Mouse (Mus musculus) megakaryocyte progenitor cell, adult 5-6 weeks (primary cell): Measurements from ENCODE around the gene Sf3a1. TPM values are rescaled to one million over a fixed set of nuclear protein-coding genes. Genes with fewer than 3 reads are reported as not detected.
"Not testable (repeated sequence)": the region's sequence is repeated elsewhere in the genome, so short reads cannot be mapped to it uniquely, and the experiment has no call there.

ENCODE experiments used
- ATAC-seq: replicated peaks from 2 replicates; pipeline ENCODE4 v1.8.0; 2016; ENCODE audit warnings: mild to moderate bottlenecking, moderate TSS enrichment, inconsistent platforms; ENCODE audit not compliant: poor library complexity
- total RNA-seq, 2 experiments: library from RNA; stranded (forward) in 1 of 2; stranded (reverse) in 1 of 2; fragments of 157-497, 149-512 nt in 1 of 2; fragments of 200-1000 nt in 1 of 2; gene quantifications; 2 replicates each; pipeline versions ENCODE4 v1.2.3 to v1.2.4; 2015 to 2017

Gene Sf3a1
- total RNA-seq (2015) (64.8 and 65.7 TPM in 2 replicates), total RNA-seq (2017) (35.3 and 40.0 TPM in 2 replicates)

DNA sequence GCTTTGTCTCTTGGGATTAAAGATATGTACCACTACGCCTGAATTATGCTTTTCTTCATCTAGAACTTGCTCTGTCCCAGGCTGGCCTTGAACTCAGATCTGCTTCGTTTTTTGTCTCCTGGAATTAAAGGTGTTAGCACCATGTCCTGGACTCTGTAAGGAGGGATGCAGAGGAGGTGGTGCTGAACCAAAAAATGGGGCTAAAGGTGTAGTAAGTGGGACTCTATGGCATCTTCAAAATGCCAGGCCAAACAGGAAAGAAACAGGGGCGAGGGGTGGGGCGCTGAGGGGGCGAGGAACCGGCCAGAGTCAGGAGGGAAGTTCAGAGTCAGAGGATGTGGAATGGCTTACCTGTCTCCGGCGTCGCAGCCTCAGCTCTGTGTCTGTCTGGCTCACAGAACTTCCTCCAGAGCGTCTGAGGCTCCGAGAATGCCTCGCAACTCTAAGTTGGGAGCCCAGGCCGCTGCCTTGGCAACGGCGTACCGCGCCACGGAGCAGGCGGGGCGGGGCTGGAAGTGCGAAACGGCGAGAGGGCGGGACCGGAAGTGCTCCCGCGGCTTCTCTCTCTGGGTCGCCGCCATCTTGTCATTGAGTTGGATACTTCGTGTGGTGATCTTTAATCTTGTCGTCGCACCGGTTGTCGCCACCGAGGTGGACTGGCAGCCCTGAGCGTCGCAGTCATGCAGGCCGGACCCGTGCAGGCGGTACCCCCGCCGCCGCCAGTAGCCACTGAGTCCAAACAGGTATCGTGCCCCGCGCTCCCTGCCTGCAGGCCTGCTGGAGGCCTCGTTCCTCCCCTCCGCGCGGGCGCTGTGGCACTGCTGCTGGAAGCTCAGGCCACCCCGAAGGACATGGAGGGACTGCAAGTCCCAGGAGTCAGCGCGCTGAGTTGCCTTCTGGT, at the start of gene Sf3a1, which contains the start of gene Ccdc157:
Gene Sf3a1, plus strand, starts transcription at position 543 of the 901 bp plus-strand sequence.
Gene Ccdc157, minus strand, starts transcription at position 486 of the 901 bp plus-strand sequence.
- peak; percentile 96 for ATAC-seq

DNA sequence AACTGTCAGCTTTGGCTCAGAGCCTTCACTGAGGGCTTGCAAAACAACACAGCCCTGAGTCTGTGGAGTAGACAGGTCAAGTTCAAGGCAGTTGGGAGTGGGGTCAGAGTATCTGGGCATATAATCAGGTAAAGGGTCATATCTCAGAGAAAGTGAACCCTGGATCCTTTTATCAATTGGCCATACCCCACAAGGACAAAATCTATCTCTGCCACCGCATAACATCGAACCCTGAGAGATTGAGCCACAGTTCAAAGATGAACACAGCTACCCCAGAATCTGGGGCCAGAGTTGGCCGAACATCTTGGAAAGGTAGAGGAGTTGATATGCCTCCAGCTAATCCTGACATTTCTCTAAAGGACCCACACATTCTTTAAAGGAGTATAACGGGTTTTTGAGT, 48.1 kb upstream of the Sf3a1 start:
- ATAC-seq = no peak

DNA sequence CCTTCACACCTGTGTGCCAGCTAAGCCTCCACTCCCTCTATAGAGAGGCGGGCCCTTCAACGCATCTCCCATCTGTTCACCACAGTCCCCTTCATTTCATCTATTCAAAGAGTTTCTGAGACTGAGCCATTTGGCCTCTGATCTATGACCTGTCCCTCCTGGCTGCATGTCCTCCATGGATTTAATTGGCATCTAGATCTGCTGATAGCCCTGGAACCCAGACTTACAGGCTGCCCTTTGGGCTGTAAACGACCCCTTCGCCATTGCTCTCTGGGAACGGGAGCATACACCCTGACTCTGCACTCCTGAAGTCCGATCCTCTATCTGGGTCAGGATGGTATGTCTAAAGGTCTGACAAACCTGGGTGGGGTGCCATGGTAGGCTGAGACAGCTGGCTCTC, 47.3 kb upstream of the Sf3a1 start:
- ATAC-seq = no peak

DNA sequence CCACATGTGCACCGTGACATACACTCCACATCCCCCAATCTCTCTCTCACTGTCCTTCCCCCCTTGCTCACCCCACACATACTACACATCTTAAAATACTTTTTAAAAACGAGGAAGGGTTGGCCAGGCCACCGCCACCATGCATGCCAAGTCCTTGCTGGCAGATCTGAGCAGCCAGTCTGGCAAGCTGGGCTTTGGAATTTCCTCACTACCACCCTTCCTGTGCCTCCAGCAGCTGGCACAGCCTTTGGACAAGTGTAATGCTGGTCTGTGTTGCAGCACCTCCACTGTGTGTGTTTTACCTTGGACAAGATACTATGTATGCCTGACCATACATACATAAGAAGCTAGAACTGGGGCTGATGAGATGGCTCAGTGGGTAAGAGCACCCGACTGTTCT, 46.7 kb upstream of the Sf3a1 start:
- no peak for ATAC-seq

DNA sequence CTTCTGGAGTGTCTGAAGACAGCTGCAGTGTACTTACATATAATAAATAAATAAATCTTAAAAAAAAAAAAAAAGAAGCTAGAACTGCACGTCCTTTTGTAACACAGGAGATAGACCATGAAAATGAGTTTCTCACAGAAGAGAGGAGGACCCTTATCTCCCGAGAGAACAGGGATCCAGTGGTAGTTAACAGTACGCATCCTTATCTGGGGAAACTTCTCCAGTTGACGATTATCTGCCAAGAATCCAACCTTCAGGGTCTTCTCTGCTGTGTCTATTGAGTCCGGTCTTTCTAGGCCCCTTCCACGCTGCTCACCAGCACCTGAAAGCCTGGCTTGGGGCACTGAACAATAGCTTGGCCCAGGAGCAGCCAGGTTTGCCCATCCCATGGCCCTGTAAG, 46.2 kb upstream of the Sf3a1 start:
- no peak for ATAC-seq

DNA sequence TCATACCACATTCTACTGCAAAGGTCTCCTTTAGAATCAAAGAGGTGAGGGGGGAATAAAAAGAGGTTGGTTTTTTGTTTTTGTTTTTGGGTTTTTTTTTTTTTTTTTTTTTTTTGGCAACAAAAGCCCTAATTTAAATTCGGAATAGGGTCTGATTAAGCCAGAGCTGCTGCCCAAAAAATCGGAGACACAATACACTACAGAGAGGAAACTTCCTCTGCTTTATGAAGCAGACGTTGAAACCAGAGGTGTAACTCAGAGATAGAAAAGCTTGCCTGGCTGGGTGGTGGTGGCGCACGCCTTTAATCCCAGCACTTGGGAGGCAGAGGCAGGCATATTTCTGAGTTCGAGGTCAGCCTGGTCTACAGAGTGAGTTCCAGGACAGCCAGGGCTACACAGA, 45.6 kb upstream of the Sf3a1 start:
- ATAC-seq = not testable (repeated sequence)

DNA sequence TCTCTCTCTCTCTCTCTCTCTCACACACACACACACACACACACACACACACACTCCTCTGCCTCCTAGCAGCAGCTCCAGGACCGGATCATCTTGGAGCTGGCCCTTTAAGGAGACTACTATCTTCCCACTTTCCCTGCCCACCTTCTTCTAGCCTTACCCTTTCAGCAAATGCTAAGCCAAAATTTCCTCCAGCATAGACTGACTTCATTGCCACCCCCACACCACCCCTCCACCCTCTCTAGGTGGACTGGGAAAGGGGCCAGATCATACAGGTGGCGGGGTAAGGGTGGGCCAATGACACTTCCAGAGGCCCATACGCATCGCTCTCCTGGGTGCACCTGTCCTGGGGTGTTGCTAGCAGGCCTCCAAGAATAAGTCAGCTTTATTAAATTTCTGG, 44.7 kb upstream of the Sf3a1 start:
- ATAC-seq = no peak

DNA sequence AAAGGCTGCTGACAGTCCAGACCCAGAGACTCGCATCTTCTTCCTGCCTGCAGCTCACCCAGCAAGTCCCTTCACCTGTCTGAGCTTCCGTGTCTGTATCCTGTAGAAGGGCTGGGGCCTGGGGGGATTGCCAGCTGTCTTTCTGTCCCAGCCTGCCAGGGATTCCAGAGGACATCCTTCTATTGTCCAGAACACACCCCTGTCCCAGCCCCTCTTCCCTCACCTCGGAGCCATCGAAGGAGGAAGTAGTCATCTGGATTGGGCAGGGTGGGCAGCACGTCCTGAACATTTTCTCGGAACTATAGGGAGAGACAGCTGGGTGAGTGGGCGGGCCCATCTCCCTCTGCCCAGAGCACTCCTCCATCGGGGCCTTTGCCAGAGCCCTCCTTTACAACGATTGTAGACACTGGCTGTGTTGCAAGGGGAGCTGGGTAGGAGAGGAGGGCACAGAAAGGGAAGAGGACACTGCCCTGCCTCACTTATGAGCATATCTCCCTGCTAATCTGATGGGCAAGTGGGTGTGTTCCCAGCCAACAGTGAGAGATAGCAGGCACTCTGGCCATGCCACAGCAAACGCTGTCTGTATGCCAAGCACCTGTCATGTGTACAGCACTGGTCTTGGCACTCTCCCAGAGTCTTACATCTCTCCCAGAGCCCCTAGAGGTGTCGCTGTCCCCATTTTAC, 43.5 kb upstream of the Sf3a1 start:
- peak; percentile 73 for ATAC-seq

DNA sequence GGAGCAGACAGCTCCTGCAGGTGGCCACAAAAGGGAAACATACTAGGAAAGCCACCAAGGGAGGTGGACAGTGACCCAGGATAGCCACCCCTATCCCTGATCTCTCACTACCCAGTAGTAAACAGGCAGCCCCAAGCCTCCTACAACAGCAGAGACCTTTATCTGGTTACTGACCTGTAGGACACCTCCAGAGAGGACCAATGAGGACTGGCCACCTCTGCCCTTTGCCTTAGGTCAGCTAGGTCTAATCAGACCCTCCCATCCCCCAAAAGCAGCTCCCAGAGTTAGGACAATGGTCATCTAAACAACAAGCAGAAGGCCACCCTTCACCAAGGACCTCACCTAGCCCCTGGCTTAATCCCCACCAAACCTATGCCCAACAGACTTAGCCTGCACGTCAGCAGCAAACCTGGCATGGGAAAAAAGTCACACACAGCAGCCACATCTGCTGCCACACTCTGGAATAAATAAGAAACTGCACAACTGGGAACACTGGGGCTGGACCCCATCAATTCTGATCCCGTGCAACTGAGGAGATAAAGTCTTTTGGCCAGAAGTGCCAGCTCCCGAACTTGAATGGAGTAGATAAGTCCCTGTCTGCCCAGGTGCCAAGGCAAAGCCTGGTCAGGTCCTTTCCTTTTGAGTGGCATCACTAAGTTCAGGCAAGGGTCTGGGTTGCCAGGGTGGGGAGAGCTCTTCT, 42.6 kb upstream of the Sf3a1 start:
- peak; percentile 27 for ATAC-seq

DNA sequence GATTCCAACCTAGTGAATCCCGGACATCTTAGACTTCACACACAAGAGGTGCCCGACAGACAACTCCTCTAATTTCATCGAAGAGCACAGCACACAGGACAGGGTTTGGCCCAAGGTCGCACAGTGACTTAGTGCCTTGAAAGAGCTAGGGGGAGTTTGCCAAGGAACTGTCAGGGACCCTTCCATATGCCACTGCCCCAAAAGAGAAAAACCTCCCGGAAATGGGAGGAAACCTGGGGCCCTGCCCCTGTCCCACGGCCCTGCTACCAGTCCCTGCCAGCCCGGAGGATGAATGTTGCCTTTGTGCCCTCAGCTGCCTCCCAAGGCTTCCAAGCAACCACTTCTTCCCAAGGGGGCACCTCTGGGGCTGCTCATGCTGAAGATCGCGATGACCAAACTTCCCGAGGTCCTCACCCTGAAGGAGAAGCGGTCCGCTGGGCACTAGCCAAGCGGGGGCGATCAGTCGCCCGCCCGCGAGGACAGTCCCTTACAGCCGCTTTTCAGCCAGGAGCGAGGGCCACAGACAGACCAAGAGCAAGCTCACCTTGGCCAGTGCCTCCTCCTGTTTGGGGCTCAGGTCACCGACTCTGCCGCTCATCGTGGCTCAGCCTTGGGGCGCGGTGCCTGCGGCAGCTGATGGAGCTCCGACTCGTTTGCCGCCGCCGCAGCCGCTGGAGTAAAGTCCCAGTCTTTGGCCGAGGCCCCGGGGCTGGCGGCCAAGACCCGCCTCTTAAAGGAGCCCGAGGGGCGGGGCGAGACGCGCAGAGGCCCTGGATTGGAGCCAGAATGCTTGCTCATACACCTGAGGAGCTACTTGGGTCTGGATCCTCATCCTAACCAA, 41.8 kb upstream of the Sf3a1 start:
- ATAC-seq = peak; percentile 24

DNA sequence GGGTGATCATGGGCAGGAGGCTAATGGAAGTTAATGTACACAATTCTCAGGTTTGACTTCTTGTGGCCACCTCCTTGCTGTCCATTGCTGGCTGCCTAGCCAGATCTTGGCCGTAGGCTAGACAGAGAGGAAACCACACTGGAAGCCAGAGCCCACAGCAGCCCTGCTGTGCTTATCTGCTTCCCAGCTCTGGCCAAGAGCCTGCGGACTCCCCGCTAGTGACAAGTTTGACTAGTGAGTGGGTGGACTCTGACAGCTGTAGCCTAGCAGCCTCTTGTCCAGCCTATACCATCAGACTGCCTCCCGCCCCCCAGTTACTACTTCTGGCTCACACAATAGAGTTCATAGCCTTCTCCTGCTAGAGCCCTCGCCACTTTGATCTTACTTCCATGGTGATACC, 40.5 kb upstream of the Sf3a1 start:
- ATAC-seq = no peak

DNA sequence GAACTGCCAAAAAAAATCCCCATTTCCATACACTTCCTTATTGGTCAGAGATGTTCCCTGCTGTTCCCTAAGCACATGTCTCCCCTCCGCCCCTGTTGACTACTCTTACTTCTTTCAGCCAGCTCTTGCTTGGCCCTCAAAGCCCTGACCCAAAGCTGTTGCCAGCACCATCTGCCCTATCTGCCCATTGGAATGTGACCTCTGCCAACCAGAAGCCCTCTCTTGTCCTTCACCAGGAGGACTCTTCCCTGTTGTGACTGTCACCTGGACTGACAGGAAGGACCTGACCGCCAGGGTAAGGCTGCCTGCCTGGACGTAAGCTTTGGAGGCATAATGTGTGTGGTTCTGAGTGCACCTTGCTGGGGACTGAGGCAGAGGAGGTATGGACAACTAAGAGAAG, 38.5 kb upstream of the Sf3a1 start:
- no peak for ATAC-seq

DNA sequence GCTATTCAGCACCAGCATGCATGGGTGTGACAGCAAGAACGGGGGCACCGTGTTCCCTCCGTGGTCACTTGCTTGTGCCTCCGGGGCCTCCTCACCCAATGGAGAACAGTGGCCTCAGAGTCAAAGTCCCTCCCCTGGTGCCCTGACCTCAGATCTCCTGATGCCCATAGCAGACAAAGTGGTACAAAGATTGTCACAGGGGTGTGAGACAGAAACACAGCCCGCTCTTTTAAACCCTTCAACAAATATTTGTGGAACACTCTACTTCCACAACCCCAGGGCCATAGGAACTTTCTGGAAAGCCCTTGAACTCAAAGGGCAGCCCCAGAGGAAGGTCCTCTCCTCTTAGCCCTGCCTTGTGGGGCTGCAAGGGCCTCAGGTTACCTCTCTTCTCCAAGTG, 37.9 kb upstream of the Sf3a1 start:
- ATAC-seq = no peak

DNA sequence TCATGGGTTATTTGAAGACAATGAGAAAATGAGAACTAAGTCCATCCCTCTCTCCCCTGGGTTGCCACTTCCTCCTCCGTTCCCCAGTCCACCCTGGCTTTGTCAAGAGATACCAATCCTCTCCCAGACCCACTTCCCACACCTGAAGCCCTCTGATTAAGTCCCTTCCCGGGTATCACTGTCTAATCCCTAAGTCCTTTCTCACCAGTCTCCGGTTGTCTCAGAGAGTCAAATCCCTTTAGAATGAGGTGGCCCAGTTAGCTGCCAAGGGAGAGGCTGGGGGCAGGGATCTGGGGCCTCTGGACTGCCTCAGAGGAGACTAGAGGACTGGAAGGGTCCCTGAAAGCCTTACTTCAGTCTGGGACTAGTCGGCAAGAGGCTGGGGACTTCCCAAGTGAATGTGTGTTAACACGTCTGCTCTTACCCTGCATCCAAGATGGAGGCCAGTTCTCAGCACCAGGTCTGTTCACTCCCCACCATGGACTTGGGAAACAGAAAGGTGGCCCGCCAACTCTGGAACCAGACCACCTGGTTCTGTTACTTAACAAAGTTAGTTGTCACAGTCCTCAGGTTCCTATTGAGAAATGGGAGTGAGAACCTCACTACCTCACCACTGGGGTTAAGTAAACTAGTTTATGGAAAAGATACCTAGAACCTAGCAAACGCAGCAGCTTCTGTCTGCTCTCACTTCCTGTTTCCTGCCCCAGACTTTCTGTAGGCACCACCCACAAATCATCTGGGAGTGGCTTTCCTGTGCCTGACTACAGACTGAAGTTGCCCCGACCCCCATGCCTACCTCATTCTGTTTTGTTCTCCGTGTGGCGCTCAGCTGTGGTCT, 37.2 kb upstream of the Sf3a1 start, which contains the start of gene Sec14l2:
Gene Sec14l2, minus strand, starts transcription at position 674 of the 838 bp plus-strand sequence.
- peak; percentile 74 for ATAC-seq

DNA sequence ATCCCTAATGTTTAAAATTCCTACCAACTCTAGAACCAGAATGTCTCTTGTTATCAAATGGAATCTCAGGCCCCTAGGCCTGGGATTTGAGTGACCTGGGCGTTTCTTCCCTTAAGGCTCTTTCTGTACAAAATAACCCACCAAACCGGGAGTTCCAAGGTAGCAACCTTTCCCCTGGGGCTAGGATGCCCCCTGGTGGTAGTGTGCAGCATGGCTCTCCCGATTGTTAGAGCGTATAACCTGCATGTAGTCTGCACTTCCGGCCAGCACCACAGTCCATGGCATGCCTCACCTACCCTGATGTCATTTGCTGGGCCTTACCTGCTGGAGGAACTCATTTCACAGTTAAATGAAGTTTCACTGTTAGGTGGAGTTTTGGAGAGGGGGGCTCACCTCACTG, 36.2 kb upstream of the Sf3a1 start:
- peak; percentile 75 for ATAC-seq

DNA sequence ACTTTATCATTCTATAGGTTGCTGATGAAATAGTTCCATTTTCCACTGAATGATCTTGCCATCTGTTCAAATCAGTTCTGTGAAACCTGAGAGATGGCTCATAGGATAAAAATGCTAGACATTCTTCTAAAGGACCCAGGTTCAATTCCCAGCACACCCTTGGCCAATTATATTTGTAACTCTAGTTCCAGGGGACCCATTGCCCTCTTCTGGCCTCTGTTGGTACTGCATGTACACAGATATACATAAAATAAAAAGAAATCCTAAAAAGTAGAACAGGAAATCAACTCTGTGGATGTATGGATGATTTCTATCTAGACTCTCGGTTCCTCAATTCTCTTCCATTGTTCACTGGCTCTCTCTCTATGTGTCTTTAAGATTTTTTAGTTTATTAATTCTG, 33.1 kb upstream of the Sf3a1 start:
- ATAC-seq = no peak

DNA sequence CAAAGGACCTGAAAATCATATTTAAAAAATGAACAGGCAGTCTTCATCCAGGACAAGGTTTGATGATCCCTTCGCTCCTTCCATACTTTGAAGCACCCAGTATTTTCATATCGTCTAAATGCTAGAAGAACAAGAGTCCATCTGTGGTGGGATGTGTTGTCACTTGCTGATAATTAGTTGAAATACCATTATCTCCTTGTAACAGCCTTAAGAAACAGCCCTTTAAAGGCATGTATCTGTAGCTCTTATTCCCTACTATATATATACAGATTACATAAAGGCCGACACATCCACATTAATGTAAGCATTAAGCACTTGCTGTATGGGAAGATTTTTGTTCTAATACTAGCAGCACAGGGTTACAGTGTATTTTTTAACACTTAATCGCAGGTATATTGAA, 31.7 kb upstream of the Sf3a1 start:
- peak; percentile 50 for ATAC-seq

DNA sequence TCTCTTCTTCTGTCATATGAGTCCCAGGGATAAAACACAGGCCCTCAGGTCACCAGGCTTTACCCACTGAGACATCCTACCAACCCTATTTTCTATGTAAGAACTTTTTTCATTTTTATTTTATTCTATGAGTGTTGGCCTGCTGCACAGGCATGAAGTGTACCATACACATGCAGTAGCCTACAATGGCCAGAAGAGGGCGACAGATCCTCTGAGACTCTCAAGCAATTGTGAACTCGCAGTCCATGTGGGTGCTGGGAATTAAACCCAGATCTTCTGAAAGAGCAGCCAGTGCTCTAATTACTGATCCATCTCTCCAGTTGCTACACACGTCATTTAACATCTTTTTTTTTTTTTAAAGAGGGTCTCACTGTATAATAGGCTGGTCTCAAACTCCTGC, 26.7 kb upstream of the Sf3a1 start:
- 0 out of 2 replicates have a peak, but pooled peaks have one; percentile 31 for ATAC-seq

DNA sequence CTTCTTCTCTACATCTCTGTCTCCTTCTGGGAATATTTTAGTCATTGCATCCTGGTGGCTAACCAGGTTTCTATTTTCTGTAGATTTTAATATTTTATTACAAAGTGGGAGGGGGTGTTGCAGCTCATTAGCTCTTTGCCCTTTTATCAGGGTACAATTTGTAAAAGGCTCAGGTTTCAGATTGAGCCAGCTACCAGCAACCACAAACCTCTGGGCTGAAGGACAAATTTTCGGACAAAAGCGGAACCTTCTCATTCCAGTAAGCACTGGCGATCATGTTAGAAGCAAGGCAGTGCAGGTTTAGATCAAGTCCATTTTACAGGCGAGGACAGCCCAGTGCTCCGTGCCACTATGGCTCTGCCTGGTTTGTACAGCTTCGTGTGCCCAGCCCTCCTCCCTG, 25.8 kb upstream of the Sf3a1 start:
- ATAC-seq = 0 out of 2 replicates have a peak, but pooled peaks have one; percentile 2
